Mouse (Mus musculus): ENCODE data around the gene Slco2b1.

The Slco2b1 gene

GRCm38 (mm10) chr7:99693976-99694375, 17.2 kb downstream of the Slco2b1 start:
- no peak for DNase-seq (ENCODE audit: extremely low spot score, low read depth, low spot score)

- no peak for DNase-seq (ENCODE audit: extremely low spot score, low read depth, low spot score)
Observed at GRCm38 (mm10) chr7:99693387-99693786, 17.8 kb downstream of the Slco2b1 start.

GRCm38 (mm10) chr7:99692396-99692795, 18.7 kb downstream of the Slco2b1 start:
- DNase-seq (ENCODE audit: extremely low spot score, low read depth, low spot score) = no peak

- DNase-seq (ENCODE audit: extremely low spot score, low read depth, low spot score) = no peak
Observed at GRCm38 (mm10) chr7:99690819-99691218, 20.3 kb downstream of the Slco2b1 start.

- no peak for DNase-seq (ENCODE audit: extremely low spot score, low read depth, low spot score)
Observed at GRCm38 (mm10) chr7:99684086-99684485, 27.1 kb downstream of the Slco2b1 start.

GRCm38 (mm10) chr7:99680771-99681170, 30.4 kb downstream of the Slco2b1 start:
- DNase-seq (ENCODE audit: extremely low spot score, low read depth, low spot score) = no peak

- DNase-seq (ENCODE audit: extremely low spot score, low read depth, low spot score) = no peak
Observed at GRCm38 (mm10) chr7:99674890-99675289, 36.2 kb downstream of the Slco2b1 start.

- no peak for DNase-seq (ENCODE audit: extremely low spot score, low read depth, low spot score)
Observed at GRCm38 (mm10) chr7:99674209-99674608, 36.9 kb downstream of the Slco2b1 start.

GRCm38 (mm10) chr7:99673188-99673587, 38.0 kb downstream of the Slco2b1 start:
- no peak for DNase-seq (ENCODE audit: extremely low spot score, low read depth, low spot score)

- DNase-seq (ENCODE audit: extremely low spot score, low read depth, low spot score) = no peak
Observed at GRCm38 (mm10) chr7:99671544-99672435, 39.4 kb downstream of the Slco2b1 start.

GRCm38 (mm10) chr7:99670915-99671314, 40.2 kb downstream of the Slco2b1 start:
- no peak for DNase-seq (ENCODE audit: extremely low spot score, low read depth, low spot score)

- DNase-seq (ENCODE audit: extremely low spot score, low read depth, low spot score) = no peak
Observed at GRCm38 (mm10) chr7:99668802-99669201, 42.3 kb downstream of the Slco2b1 start.

GRCm38 (mm10) chr7:99667096-99667495, 44.0 kb downstream of the Slco2b1 start:
- DNase-seq (ENCODE audit: extremely low spot score, low read depth, low spot score) = no peak

- DNase-seq (ENCODE audit: extremely low spot score, low read depth, low spot score) = no peak
Observed at GRCm38 (mm10) chr7:99665731-99666452, 45.2 kb downstream of the Slco2b1 start.

- no peak for DNase-seq (ENCODE audit: extremely low spot score, low read depth, low spot score)
Observed at GRCm38 (mm10) chr7:99664571-99665485, 46.3 kb downstream of the Slco2b1 start.

- DNase-seq (ENCODE audit: extremely low spot score, low read depth, low spot score) = no peak
Observed at GRCm38 (mm10) chr7:99663507-99664220, 47.5 kb downstream of the Slco2b1 start.

GRCm38 (mm10) chr7:99662311-99662710, 48.8 kb downstream of the Slco2b1 start:
- DNase-seq (ENCODE audit: extremely low spot score, low read depth, low spot score) = no peak

GRCm38 (mm10) chr7:99661571-99662230, 49.4 kb downstream of the Slco2b1 start:
- DNase-seq (ENCODE audit: extremely low spot score, low read depth, low spot score) = no peak

- no peak for DNase-seq (ENCODE audit: extremely low spot score, low read depth, low spot score)
Observed at GRCm38 (mm10) chr7:99661071-99661470, 50.1 kb downstream of the Slco2b1 start.

All from hindlimb bud, embryonic 11.5 days (tissue).